Mouse (Mus musculus) adrenal gland, adult 18-20 months (tissue): ENCODE measurements around the gene Gm18596. TPM values are rescaled to one million over a fixed set of nuclear protein-coding genes. Genes with fewer than 3 reads are reported as not detected.
"Not testable (repeated sequence)": the region's sequence is repeated elsewhere in the genome, so short reads cannot be mapped to it uniquely, and the experiment has no call there.

Experiments
- DNase-seq, 2 experiments: peaks; one replicate each; pipeline ENCODE4 v3.0.0; 2021 to 2022; ENCODE audit warnings: low spot score in 2 of 2
- total RNA-seq, 2 experiments: library from RNA; stranded (reverse); gene quantifications; 1 replicate in 1 of 2; 2 replicates in 1 of 2; pipeline ENCODE4 v1.2.3; 2021

The Gm18596 gene
- total RNA-seq, 2 experiments from 2014 or later = not detected

- DNase-seq = no peak
Measured at GRCm38 (mm10) chr10:77713734-77714133, 28.7 kb downstream of the Gm18596 start.

- not testable (repeated sequence) for DNase-seq
Measured at GRCm38 (mm10) chr10:77711157-77711556, 31.3 kb downstream of the Gm18596 start, which contains the start of gene Gm10024. Gene Gm10024 (plus strand): TSS chr10:77711457.

DNA sequence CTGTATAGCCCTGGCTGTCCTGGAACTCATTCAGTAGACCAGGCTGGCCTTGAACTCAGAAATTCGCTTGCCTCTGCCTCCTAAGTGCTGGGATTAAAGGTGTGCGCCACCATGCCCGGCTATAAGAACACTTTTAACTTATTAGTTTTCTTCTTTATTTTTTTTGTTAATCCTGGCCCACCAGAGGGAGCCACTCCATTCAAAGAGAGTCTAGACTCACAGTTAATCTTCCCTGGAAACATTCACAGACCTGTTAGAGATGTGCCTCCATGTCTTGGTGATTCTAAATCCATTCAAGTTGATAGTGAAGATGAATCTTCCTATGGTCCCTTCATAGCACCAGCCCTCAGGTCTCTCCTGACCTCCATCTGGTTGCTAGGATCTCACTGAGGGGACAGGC is 32.6 kb downstream of the Gm18596 start:
- no peak for DNase-seq

GRCm38 (mm10) chr10:77706326-77706725 is 36.1 kb downstream of the Gm18596 start, which contains the start of gene Gm10272:
Gene Gm10272 (plus strand): TSS chr10:77706626.
- no peak for DNase-seq

- DNase-seq = no peak
Measured at GRCm38 (mm10) chr10:77697133-77697532, 45.3 kb downstream of the Gm18596 start, which contains the start of gene Gm9508. Gene Gm9508 (minus strand): TSS chr10:77697233.

Other genes starting within 250 kb of the Gm18596 start
- 10 to 100 TPM; 19.5 to 21.9 TPM for gene Fam207a, start 226.9 kb downstream of the Gm18596 start, total RNA-seq
- gene Itgb2, start 212.4 kb downstream of the Gm18596 start, total RNA-seq = 10 to 100 TPM in 1 of 2 experiments, 1 to 10 TPM in 1; 7.8 to 16.2 TPM
- gene Pttg1ip, start 160.9 kb downstream of the Gm18596 start, total RNA-seq = 100 to 1,000 TPM; 175 to 203 TPM
- gene Sumo3, start 136.5 kb downstream of the Gm18596 start, total RNA-seq = 10 to 100 TPM; 91.8 to 98.8 TPM
- gene Gm49325, start 136.4 kb downstream of the Gm18596 start, total RNA-seq = 10 to 100 TPM; 13.1 to 17.1 TPM
- gene Ube2g2, start 120.4 kb downstream of the Gm18596 start, total RNA-seq = 10 to 100 TPM; 67.2 to 74.1 TPM
- under 1 TPM; 0.27 to 0.51 TPM for gene Tspear, start 56.1 kb downstream of the Gm18596 start, total RNA-seq
- gene Gm19402, start 51.9 kb downstream of the Gm18596 start, total RNA-seq = not detected
- not detected for gene Gm9508, start 45.4 kb downstream of the Gm18596 start, total RNA-seq
- not detected for gene Gm10272, start 36.0 kb downstream of the Gm18596 start, total RNA-seq
- gene Gm10024, start 31.2 kb downstream of the Gm18596 start, total RNA-seq = not detected
- not detected for gene Gm10142, start 26.8 kb downstream of the Gm18596 start, total RNA-seq
- gene Krtap12-1, start 22.0 kb downstream of the Gm18596 start, total RNA-seq = not detected
- gene Gm10100, start 16.2 kb downstream of the Gm18596 start, total RNA-seq = not detected
- not detected for gene Gm9736, start 8.7 kb upstream of the Gm18596 start, total RNA-seq
- not detected for gene Gm3233, start 17.0 kb upstream of the Gm18596 start, total RNA-seq
- gene Gm3238, start 28.7 kb upstream of the Gm18596 start, total RNA-seq = not detected
- not detected for gene Gm7138, start 34.3 kb upstream of the Gm18596 start, total RNA-seq
- not detected for gene Gm3250, start 39.9 kb upstream of the Gm18596 start, total RNA-seq
- gene Gm7137, start 45.6 kb upstream of the Gm18596 start, total RNA-seq = not detected
- gene Gm9639, start 52.4 kb upstream of the Gm18596 start, total RNA-seq = not detected
- gene Gm19668, start 56.5 kb upstream of the Gm18596 start, total RNA-seq = not detected
- not detected for gene Gm9507, start 69.2 kb upstream of the Gm18596 start, total RNA-seq
- gene Gm2696, start 72.0 kb upstream of the Gm18596 start, total RNA-seq = not detected
- gene Krtap10-4, start 84.5 kb upstream of the Gm18596 start, total RNA-seq = not detected
- gene Krtap10-10, start 93.3 kb upstream of the Gm18596 start, total RNA-seq = not detected
- gene Gm36176, start 104.2 kb upstream of the Gm18596 start, total RNA-seq = not detected
- gene Gm10318, start 110.2 kb upstream of the Gm18596 start, total RNA-seq = not detected
- not detected for gene Gm3285, start 119.3 kb upstream of the Gm18596 start, total RNA-seq
- 1 to 10 TPM; 3.9 to 6.8 TPM for gene Lrrc3, start 159.9 kb upstream of the Gm18596 start, total RNA-seq
- gene Trpm2, start 227.9 kb upstream of the Gm18596 start, total RNA-seq = 1 to 10 TPM; 5.2 to 5.9 TPM
- gene 1810043G02Rik, start 235.9 kb upstream of the Gm18596 start, total RNA-seq = 10 to 100 TPM; 17.9 to 21.1 TPM